Mouse (Mus musculus) liver, adult 2 months (tissue): ENCODE results near the gene Slc26a10.

Experiments used
- CTCF ChIP-seq: fragments of 200-500 bp; IDR thresholded peaks from 2 replicates; pipeline ENCODE4 v1.5.1; 2011; ENCODE audit warnings: low read depth, low read length, control low read depth
- POLR2A ChIP-seq: fragments of 200-500 bp; IDR thresholded peaks from 2 replicates; pipeline ENCODE4 v1.6.1; 2011; ENCODE audit warnings: low read length, control low read depth; ENCODE audit not compliant: insufficient read depth; ENCODE audit errors: extremely low read depth

DNA sequence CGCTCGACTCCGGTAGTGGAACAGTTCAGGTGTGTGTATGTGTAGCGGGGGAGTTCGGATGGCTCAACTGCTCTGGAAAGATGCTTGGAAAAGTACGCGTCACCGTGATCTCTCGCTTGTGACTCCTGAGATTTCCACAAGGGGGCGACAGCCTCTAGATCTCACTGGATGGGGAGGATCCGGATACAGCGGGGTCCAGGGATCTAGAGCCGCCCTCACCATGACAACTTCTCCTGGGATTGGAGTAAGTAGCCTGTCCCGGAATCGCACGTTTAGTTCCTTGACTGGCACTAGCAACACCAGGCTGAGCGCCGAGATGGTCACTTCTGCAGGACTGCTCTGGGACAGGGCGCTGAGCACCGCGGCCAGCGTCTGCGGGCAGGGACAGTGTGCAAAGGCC, 2.7 kb downstream of the Slc26a10 start:
- TF ChIP-seq CTCF (peak; percentile 84), POLR2A (no peak)
